Mouse (Mus musculus): Measurements from ENCODE around the gene H2-Ke6. TPM values are rescaled to one million over a fixed set of nuclear protein-coding genes. Genes with fewer than 3 reads are reported as not detected.
"Not testable (repeated sequence)": the region's sequence is repeated elsewhere in the genome, so short reads cannot be mapped to it uniquely, and the experiment has no call there.

The H2-Ke6 gene
- total RNA-seq, 4 experiments from 2014 or later, result 249 to 289 (median 271) TPM

- no peak for DNase-seq
These were observed 1.5 kb upstream of the H2-Ke6 start for GRCm38 (mm10) chr17:34029150-34029889.

GRCm38 (mm10) chr17:34028501-34029149 lies 765 bp upstream of the H2-Ke6 start:
- DNase-seq, result peak; percentile 28

GRCm38 (mm10) chr17:34026917-34027655 lies 774 bp downstream of the H2-Ke6 start:
- DNase-seq, result no peak

GRCm38 (mm10) chr17:34026221-34026620 lies 1.6 kb downstream of the H2-Ke6 start:
- no peak for DNase-seq

- DNase-seq, result no peak
These were observed 2.1 kb downstream of the H2-Ke6 start for GRCm38 (mm10) chr17:34025756-34026151.

GRCm38 (mm10) chr17:34024861-34025755 lies 2.8 kb downstream of the H2-Ke6 start:
- no peak for DNase-seq

- DNase-seq, result peak; percentile 79
These were observed 3.5 kb downstream of the H2-Ke6 start, which contains the start of gene Ring1 for GRCm38 (mm10) chr17:34024317-34024821. Gene Ring1, minus strand, starts transcription at chr17:34024680.

GRCm38 (mm10) chr17:34023678-34024077 lies 4.2 kb downstream of the H2-Ke6 start:
- DNase-seq, result no peak

- DNase-seq, result no peak
These were observed 4.9 kb downstream of the H2-Ke6 start for GRCm38 (mm10) chr17:34022987-34023386.

GRCm38 (mm10) chr17:34022414-34022783 lies 5.5 kb downstream of the H2-Ke6 start:
- DNase-seq, result no peak

- DNase-seq, result no peak
These were observed 6.1 kb downstream of the H2-Ke6 start for GRCm38 (mm10) chr17:34021539-34022413.

- DNase-seq, result no peak
These were observed 14.4 kb downstream of the H2-Ke6 start for GRCm38 (mm10) chr17:34013436-34013835.

GRCm38 (mm10) chr17:34010156-34010555 lies 17.7 kb downstream of the H2-Ke6 start:
- no peak for DNase-seq

- no peak for DNase-seq
These were observed 21.3 kb downstream of the H2-Ke6 start for GRCm38 (mm10) chr17:34006570-34006969.

- no peak for DNase-seq
These were observed 24.4 kb downstream of the H2-Ke6 start for GRCm38 (mm10) chr17:34003426-34003825.

- DNase-seq, result not testable (repeated sequence)
These were observed 27.1 kb downstream of the H2-Ke6 start for GRCm38 (mm10) chr17:34000796-34001195.

- peak; percentile 95 for DNase-seq
These were observed 27.7 kb downstream of the H2-Ke6 start, which contains the start of gene H2-K1 for GRCm38 (mm10) chr17:34000150-34000537. Gene H2-K1, minus strand, starts transcription at chr17:34000347.

- DNase-seq, result no peak
These were observed 28.3 kb downstream of the H2-Ke6 start for GRCm38 (mm10) chr17:33999341-34000149.

GRCm38 (mm10) chr17:33998697-33999096 lies 29.2 kb downstream of the H2-Ke6 start:
- not testable (repeated sequence) for DNase-seq

- DNase-seq, result not testable (repeated sequence)
These were observed 30.8 kb downstream of the H2-Ke6 start for GRCm38 (mm10) chr17:33997025-33997424.

Measured in adrenal gland, adult 8-10 months (tissue).